29 mouse cellular contexts compared by ENCODE assay signal in genomic region chr16:31880146-31880840, GRCm38 (mm10). TPM values are rescaled to one million over a fixed set of nuclear protein-coding genes. Genes with fewer than 3 reads are reported as not detected.
DNase-seq lines count a peak whose midpoint lies in the region; ATAC-seq and TF ChIP-seq lines count a peak whose summit lies in the region.
"Had no signal": no experiment of that assay in that cellular context is flagged by ENCODE, and none has a peak within 500 bp of the region (broad histone marks: within the 10 kb centered on the region; RNA-seq: fewer than 3 reads in every experiment).

No protein-coding gene starts in this region.

- peaks cover 35% of the 10 kb centered on the region for H3K4me1 ChIP-seq in embryonic facial prominence, embryonic 13.5 days
- peaks cover 45% of the 10 kb centered on the region for H3K4me1 ChIP-seq in embryonic facial prominence, embryonic 10.5 days
- H3K4me1 ChIP-seq in megakaryocyte, embryonic 14.5 days: peaks cover 26% of the 10 kb centered on the region
- peaks cover 6 to 10% of the 10 kb centered on the region in 2 experiments; a peak in 3 of 4 replicates for H3K4me1 ChIP-seq in CH12.LX (ENCODE audit: control insufficient read depth in 1 of 2, insufficient read depth in 2 of 2)
- H3K4me1 ChIP-seq in embryonic facial prominence, embryonic 14.5 days (ENCODE audit: control insufficient read depth, insufficient read depth, low read length): peaks cover 16% of the 10 kb centered on the region
- peaks cover 27% of the 10 kb centered on the region for H3K4me1 ChIP-seq in neural tube, embryonic 15.5 days

- no peak for TF ChIP-seq EP300 in CH12.LX (IDR thresholded peaks at IDR 0.05; ENCODE audit: low read length)

- H3K4me3 ChIP-seq in embryonic facial prominence, embryonic 13.5 days: no peak overlapping the region
- no peak overlapping the region for H3K4me3 ChIP-seq in embryonic facial prominence, embryonic 10.5 days
- peak overlapping the region; percentile 5 for H3K4me3 ChIP-seq in megakaryocyte, embryonic 14.5 days (replicated peaks)
- no peak overlapping the region for H3K4me3 ChIP-seq in CH12.LX (replicated peaks in 1 of 3; ENCODE audit: low read depth in 2 of 3, low read length in 2 of 3, poor library complexity in 1 of 3)
- H3K4me3 ChIP-seq in embryonic facial prominence, embryonic 14.5 days (ENCODE audit: low read depth, low read length): no peak overlapping the region
- no peak overlapping the region for H3K4me3 ChIP-seq in neural tube, embryonic 15.5 days (replicated peaks)
- H3K4me3 ChIP-seq: embryonic facial prominence, embryonic 12.5 days; liver, embryonic 12.5 days; myocyte; neural tube, embryonic 13.5 days had no signal

- dilution Hi-C loops in CH12.LX (cut with MboI; ENCODE audit: extremely low pct_ligation_motif_present, extremely low pct_unique_long_range_greater_than_20kb, low sequenced_read_pairs): no loop called here

- no peak overlapping the region for H3K4me2 ChIP-seq in embryonic facial prominence, embryonic 13.5 days
- H3K4me2 ChIP-seq in CH12.LX (ENCODE audit: insufficient read depth, low read depth, poor library complexity, severe bottlenecking): no peak overlapping the region
- no peak overlapping the region for H3K4me2 ChIP-seq in embryonic facial prominence, embryonic 14.5 days (ENCODE audit: low read depth, low read length)
- no peak overlapping the region for H3K4me2 ChIP-seq in neural tube, embryonic 15.5 days
- H3K4me2 ChIP-seq: embryonic facial prominence, embryonic 12.5 days; heart, embryonic 11.5 days; liver, embryonic 12.5 days; neural tube, embryonic 13.5 days had no signal

- no peak for ATAC-seq in embryonic facial prominence, embryonic 13.5 days (ENCODE audit: insufficient number of reproducible peaks, insufficient read depth, low FRiP score, low TSS enrichment, low read depth)
- no peak for ATAC-seq in megakaryocyte, adult 5-6 weeks (ENCODE audit: poor library complexity, severe bottlenecking)
- no peak for ATAC-seq in embryonic facial prominence, embryonic 14.5 days (ENCODE audit: low read depth)
- ATAC-seq in neural tube, embryonic 15.5 days (ENCODE audit: low FRiP score): no peak
- ATAC-seq: forebrain, embryonic 14.5 days; hindbrain, postnatal 0 days; liver, embryonic 12.5 days; midbrain, embryonic 16.5 days had no signal

- no peaks in the 10 kb centered on the region for H3K79me2 ChIP-seq in CH12.LX (replicated peaks; ENCODE audit: control insufficient read depth, extremely low read depth, insufficient read depth, poor library complexity, severe bottlenecking)

- H3K36me3 ChIP-seq in embryonic facial prominence, embryonic 13.5 days: no peaks in the 10 kb centered on the region
- H3K36me3 ChIP-seq in embryonic facial prominence, embryonic 10.5 days (replicated peaks): 0 out of 2 replicates have a peak, but pooled peaks cover under 1% of the 10 kb centered on the region
- H3K36me3 ChIP-seq in megakaryocyte, embryonic 14.5 days (replicated peaks; ENCODE audit: low read length): no peaks in the 10 kb centered on the region
- peaks cover 0 to 2% of the 10 kb centered on the region in 2 experiments for H3K36me3 ChIP-seq in CH12.LX (replicated peaks in 1 of 2; ENCODE audit: control insufficient read depth in 1 of 2, insufficient read depth in 1 of 2, low read length in 1 of 2)
- no peaks in the 10 kb centered on the region for H3K36me3 ChIP-seq in embryonic facial prominence, embryonic 14.5 days (ENCODE audit: control insufficient read depth, insufficient read depth, low read length)
- H3K36me3 ChIP-seq in neural tube, embryonic 15.5 days: no peaks in the 10 kb centered on the region
- H3K36me3 ChIP-seq: embryonic facial prominence, embryonic 12.5 days; liver, embryonic 12.5 days; neural tube, embryonic 13.5 days had no signal

- no peaks in the 10 kb centered on the region for H3K9me3 ChIP-seq in embryonic facial prominence, embryonic 13.5 days
- H3K9me3 ChIP-seq in embryonic facial prominence, embryonic 10.5 days: no peaks in the 10 kb centered on the region
- no peaks in the 10 kb centered on the region for H3K9me3 ChIP-seq in megakaryocyte, embryonic 14.5 days
- H3K9me3 ChIP-seq in CH12.LX (replicated peaks; ENCODE audit: low read length): no peaks in the 10 kb centered on the region
- no peaks in the 10 kb centered on the region for H3K9me3 ChIP-seq in embryonic facial prominence, embryonic 14.5 days (ENCODE audit: control insufficient read depth, low read length)
- H3K9me3 ChIP-seq in neural tube, embryonic 15.5 days (replicated peaks): no peaks in the 10 kb centered on the region
- H3K9me3 ChIP-seq: embryonic facial prominence, embryonic 12.5 days; liver, embryonic 12.5 days; neural tube, embryonic 13.5 days had no signal

- no peak for DNase-seq in embryonic facial prominence, embryonic 10.5 days (ENCODE audit: low spot score)
- DNase-seq in CH12.LX (ENCODE audit: extremely low read depth): no peak
- DNase-seq in embryonic facial prominence, embryonic 14.5 days (ENCODE audit: low spot score): peak; percentile 41
- no peak for DNase-seq in kidney, adult 9 months
- DNase-seq: adrenal gland, adult 2 months; cerebellum, postnatal 10 days; heart, postnatal 14 days; kidney, adult 18-20 months; lung, adult 18-20 months; lung, postnatal 10 days; right cerebral cortex, postnatal 4 days; thymus, adult 2 months; thymus, postnatal 4 days had no signal

- 76% methylated on average over 8 of the region's 8 CpGs for WGBS in embryonic facial prominence, embryonic 13.5 days
- 84% methylated on average over 8 of the region's 8 CpGs for WGBS in embryonic facial prominence, embryonic 10.5 days
- 71% methylated on average over 8 of the region's 8 CpGs for WGBS in embryonic facial prominence, embryonic 14.5 days
- WGBS in neural tube, embryonic 15.5 days: 78% methylated on average over 8 of the region's 8 CpGs

- TF ChIP-seq CTCF in CH12.LX (conservative IDR thresholded peaks at IDR 0.05 in 1 of 2, IDR thresholded peaks at IDR 0.05 in 1 of 2; ENCODE audit: low read depth in 2 of 2, low read length in 2 of 2): no peak

- in situ Hi-C loops in CH12.LX (cut with MboI; ENCODE audit: low pct_ligation_motif_present, low pct_unique_long_range_greater_than_20kb, low sequenced_read_pairs): no loop called here

- TF ChIP-seq POLR2A in CH12.LX (IDR thresholded peaks at IDR 0.05; ENCODE audit: low read depth, low read length): no peak

- H3K27me3 ChIP-seq in embryonic facial prominence, embryonic 13.5 days: no peaks in the 10 kb centered on the region
- peaks cover 20% of the 10 kb centered on the region for H3K27me3 ChIP-seq in embryonic facial prominence, embryonic 10.5 days (replicated peaks; ENCODE audit: low read depth, poor library complexity, severe bottlenecking)
- H3K27me3 ChIP-seq in megakaryocyte, embryonic 14.5 days (replicated peaks): peaks cover 67% of the 10 kb centered on the region
- H3K27me3 ChIP-seq in CH12.LX (replicated peaks): no peaks in the 10 kb centered on the region
- no peaks in the 10 kb centered on the region for H3K27me3 ChIP-seq in embryonic facial prominence, embryonic 14.5 days (replicated peaks; ENCODE audit: control insufficient read depth, insufficient read depth, low read length)
- no peaks in the 10 kb centered on the region for H3K27me3 ChIP-seq in neural tube, embryonic 15.5 days (replicated peaks)
- H3K27me3 ChIP-seq: embryonic facial prominence, embryonic 12.5 days; neural tube, embryonic 13.5 days had no signal

- H3K27ac ChIP-seq in embryonic facial prominence, embryonic 13.5 days: peak overlapping the region; percentile 78
- H3K27ac ChIP-seq in embryonic facial prominence, embryonic 10.5 days (replicated peaks): no peak overlapping the region
- no peak overlapping the region for H3K27ac ChIP-seq in CH12.LX (ENCODE audit: insufficient read depth, low read depth)
- no peak overlapping the region for H3K27ac ChIP-seq in embryonic facial prominence, embryonic 14.5 days (replicated peaks; ENCODE audit: low read depth, low read length)
- no peak overlapping the region for H3K27ac ChIP-seq in neural tube, embryonic 15.5 days (replicated peaks)
- H3K27ac ChIP-seq: embryonic facial prominence, embryonic 12.5 days; hindbrain, postnatal 0 days; kidney, postnatal 0 days; liver, embryonic 12.5 days; neural tube, embryonic 13.5 days had no signal

- 0 out of 2 replicates have a peak overlapping the region, but pooled peaks have one; percentile 36 for H3K9ac ChIP-seq in embryonic facial prominence, embryonic 13.5 days
- H3K9ac ChIP-seq in CH12.LX (ENCODE audit: insufficient read depth, low read depth): no peak overlapping the region
- no peak overlapping the region for H3K9ac ChIP-seq in embryonic facial prominence, embryonic 14.5 days (ENCODE audit: low read depth, low read length)
- H3K9ac ChIP-seq in neural tube, embryonic 15.5 days (replicated peaks): no peak overlapping the region
- H3K9ac ChIP-seq: embryonic facial prominence, embryonic 12.5 days; liver, embryonic 12.5 days; neural tube, embryonic 13.5 days had no signal

- no peak for TF ChIP-seq RAD21 in CH12.LX (IDR thresholded peaks at IDR 0.05; ENCODE audit: low read depth, low read length)

RNA-seq across cellular contexts. Expression of gene Meltf, which starts 1.7 kb away (rescaled TPM):
- 1.3 and 3.7 TPM in 2 replicates for polyA plus RNA-seq in embryonic facial prominence, embryonic 13.5 days (2015; fragmentation: Nextera tagmentation; extraction: Ambion mirVana)
- polyA plus RNA-seq in embryonic facial prominence, embryonic 10.5 days (2016; fragmentation: Nextera tagmentation; extraction: Ambion mirVana): 0.06 and 0.13 TPM in 2 replicates
- polyA plus RNA-seq in megakaryocyte, embryonic 14.5 days (2012; ENCODE audit: insufficient read depth, low replicate concordance): not detected in 2 replicates
- total RNA-seq in megakaryocyte, adult 5-6 weeks (2015): not detected in 2 replicates
- not detected in 2 replicates for total RNA-seq in megakaryocyte, adult 5-6 weeks (2017)
- total RNA-seq in CH12.LX (2012; rRNA removed) (0.04 TPM in 1 of 2 replicates, not detected in the other), CH12.LX (2014; rRNA removed) (0.05 and 0.09 TPM in 2 replicates)
- 0.07 and 0.10 TPM in 2 replicates for polyA plus RNA-seq in CH12.LX (2012; ENCODE audit: insufficient read length, low read depth)
- 2.1 and 3.1 TPM in 2 replicates for polyA plus RNA-seq in embryonic facial prominence, embryonic 14.5 days (2014; fragmentation: Nextera tagmentation; extraction: Ambion mirVana)
- polyA plus RNA-seq in neural tube, embryonic 15.5 days (2015; fragmentation: Nextera tagmentation; extraction: Ambion mirVana): 0.42 and 0.61 TPM in 2 replicates
- total RNA-seq: adrenal gland, adult 2 months; gastrocnemius, adult 8-10 months; megakaryocyte progenitor cell, adult 5-6 weeks had no signal
- polyA plus RNA-seq: heart, embryonic 11.5 days; hindbrain, embryonic 11.5 days; myocyte had no signal

RNA-seq across cellular contexts. Expression of gene Pigz, which starts 53.4 kb away (rescaled TPM):
- 0.39 and 0.96 TPM in 2 replicates for polyA plus RNA-seq in embryonic facial prominence, embryonic 13.5 days (2015; fragmentation: Nextera tagmentation; extraction: Ambion mirVana)
- polyA plus RNA-seq in embryonic facial prominence, embryonic 10.5 days (2016; fragmentation: Nextera tagmentation; extraction: Ambion mirVana): 1.3 and 1.8 TPM in 2 replicates
- polyA plus RNA-seq in megakaryocyte, embryonic 14.5 days (2012; ENCODE audit: insufficient read depth, low replicate concordance): 0.30 TPM in 1 of 2 replicates, not detected in the other
- not detected in 2 replicates for total RNA-seq in megakaryocyte, adult 5-6 weeks (2015)
- 0.41 TPM in 1 of 2 replicates, not detected in the other for total RNA-seq in megakaryocyte, adult 5-6 weeks (2017)
- 1.1 and 1.4 TPM in 2 replicates for total RNA-seq in CH12.LX (2012; rRNA removed)
- 2.8 and 2.9 TPM in 2 replicates for total RNA-seq in CH12.LX (2014; rRNA removed)
- 6.4 and 7.1 TPM in 2 replicates for polyA plus RNA-seq in CH12.LX (2012; ENCODE audit: insufficient read length, low read depth)
- polyA plus RNA-seq in embryonic facial prominence, embryonic 14.5 days (2014; fragmentation: Nextera tagmentation; extraction: Ambion mirVana): 0.59 and 0.70 TPM in 2 replicates
- 5.2 and 5.7 TPM in 2 replicates for polyA plus RNA-seq in neural tube, embryonic 15.5 days (2015; fragmentation: Nextera tagmentation; extraction: Ambion mirVana)
- total RNA-seq: megakaryocyte progenitor cell, adult 5-6 weeks had no signal
- polyA plus RNA-seq: heart, embryonic 11.5 days had no signal
